Mouse (Mus musculus) bone marrow macrophage, adult 2 months (primary cell): ENCODE measurements around the gene Lsm10. TPM values are rescaled to one million over a fixed set of nuclear protein-coding genes. Genes with fewer than 3 reads are reported as not detected.
"Not testable (repeated sequence)": the region's sequence is repeated elsewhere in the genome, so short reads cannot be mapped to it uniquely, and the experiment has no call there.

Experiments
- H3K27ac ChIP-seq: 2 replicates; pipeline ENCODE4 v1.5.1; 2012; ENCODE audit warnings: low read depth, low read length; ENCODE audit not compliant: insufficient read depth
- H3K4me1 ChIP-seq: 2 replicates; pipeline ENCODE4 v1.6.1; 2012; ENCODE audit warnings: low read length; ENCODE audit not compliant: control insufficient read depth, insufficient read depth
- H3K4me3 ChIP-seq: 2 replicates; pipeline ENCODE4 v1.5.1; 2012; ENCODE audit warnings: mild to moderate bottlenecking, low read length, moderate library complexity; ENCODE audit not compliant: insufficient read depth
- CTCF ChIP-seq: IDR thresholded peaks from 2 replicates; pipeline ENCODE4 v1.5.1; 2012; ENCODE audit warnings: low read depth, mild to moderate bottlenecking, low read length, moderate library complexity
- POLR2A ChIP-seq: IDR thresholded peaks from 2 replicates; pipeline ENCODE4 v1.6.1; 2012; ENCODE audit warnings: mild to moderate bottlenecking, low read depth, low read length, borderline replicate concordance
- polyA plus RNA-seq: library from polyadenylated mRNA; stranded (reverse); fragments of >200 nt; gene quantifications from 2 replicates; pipeline ENCODE4 v1.2.4, GENCODE M21; 2012; ENCODE audit not compliant: missing spikeins, insufficient read depth, insufficient read length

Gene Lsm10
- polyA plus RNA-seq, 1 experiment, result 37.9 TPM

DNA sequence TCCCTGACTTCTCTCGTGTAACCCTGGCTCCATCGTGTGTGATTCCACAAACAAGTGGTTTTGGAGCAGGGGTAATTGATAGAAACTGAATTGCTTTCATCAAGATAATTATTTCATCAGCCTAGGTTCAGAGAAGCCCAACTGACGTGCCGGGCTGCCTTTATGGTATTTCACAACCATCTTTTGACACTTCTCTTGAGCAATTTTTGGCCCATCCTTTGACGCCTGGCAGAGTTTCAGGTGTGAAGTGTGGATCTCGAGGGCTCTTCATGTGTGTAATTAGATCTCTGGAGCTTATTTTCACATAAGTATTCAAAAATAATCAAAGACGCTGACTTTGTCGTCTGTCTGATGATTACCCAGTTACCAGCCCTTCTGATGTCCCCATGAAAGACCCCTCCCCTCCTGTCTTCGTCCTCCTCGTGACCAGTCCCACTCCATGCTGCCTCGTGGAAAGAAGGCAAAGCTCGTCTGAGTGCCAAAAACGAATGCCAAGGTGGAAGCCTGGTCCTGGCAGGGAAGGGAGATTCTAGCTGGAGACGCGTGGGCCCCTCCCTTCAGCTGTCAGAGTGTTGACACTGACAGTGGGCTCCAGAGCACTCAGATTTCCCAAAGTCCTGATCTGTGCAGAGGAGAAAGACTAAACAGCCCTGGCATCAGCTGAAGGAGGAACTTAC lies 28.9 kb upstream of the Lsm10 start:
- no peak for TF ChIP-seq CTCF
- TF ChIP-seq POLR2A, result no peak
- no peak overlapping the region for H3K4me3 ChIP-seq
- H3K27ac ChIP-seq, result no peak overlapping the region
- H3K4me1 ChIP-seq, result peaks cover 19% of the 10 kb centered on the region

DNA sequence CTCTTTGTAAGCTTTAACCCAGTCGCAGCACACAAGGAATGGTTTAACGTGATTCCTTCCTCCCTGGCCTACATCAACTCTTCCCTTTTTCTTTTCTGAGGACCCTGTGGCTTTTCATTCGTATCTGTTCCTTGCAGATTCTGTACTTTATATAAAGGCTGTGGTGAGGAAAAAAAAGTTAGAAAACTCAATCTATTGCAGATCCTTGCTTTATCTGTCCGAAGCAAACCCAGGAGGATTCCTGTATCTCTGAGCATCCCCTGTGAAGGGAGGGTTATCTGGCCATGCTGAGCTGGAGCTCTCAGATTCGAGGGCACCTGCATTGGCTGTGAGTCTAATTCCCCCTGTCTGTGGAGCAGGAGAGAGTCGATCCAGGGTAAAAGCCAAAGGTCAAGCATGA lies 27.6 kb upstream of the Lsm10 start:
- Histone ChIP-seq H3K4me3 (no peak overlapping the region), H3K27ac (no peak overlapping the region), H3K4me1 (peaks cover 10% of the 10 kb centered on the region; the same call in 1 of the 2 replicates)
- no peak for TF ChIP-seq CTCF
- TF ChIP-seq POLR2A, result no peak

DNA sequence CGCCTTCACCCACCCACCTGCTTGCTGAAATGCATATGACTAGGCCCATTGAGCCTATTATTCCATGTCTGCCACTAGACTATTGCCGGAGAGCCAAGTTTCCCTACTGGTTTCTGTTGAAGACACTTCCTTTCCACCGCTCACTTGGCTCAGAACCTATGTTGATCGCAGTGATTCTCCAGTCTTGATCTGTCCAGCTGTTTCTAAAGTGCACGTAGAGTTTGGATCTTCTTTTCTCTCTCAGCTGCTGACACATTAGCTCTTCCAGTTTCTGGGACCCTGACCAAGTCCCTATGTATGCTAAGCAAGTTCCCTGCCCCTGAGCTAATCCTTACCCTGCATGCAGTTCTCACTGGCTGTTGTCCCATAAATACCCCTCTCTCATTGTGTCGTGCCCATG lies 18.6 kb upstream of the Lsm10 start:
- Histone ChIP-seq H3K4me3 (no peak overlapping the region), H3K27ac (no peak overlapping the region), H3K4me1 (no peaks in the 10 kb centered on the region)
- TF ChIP-seq POLR2A (no peak), CTCF (no peak)

DNA sequence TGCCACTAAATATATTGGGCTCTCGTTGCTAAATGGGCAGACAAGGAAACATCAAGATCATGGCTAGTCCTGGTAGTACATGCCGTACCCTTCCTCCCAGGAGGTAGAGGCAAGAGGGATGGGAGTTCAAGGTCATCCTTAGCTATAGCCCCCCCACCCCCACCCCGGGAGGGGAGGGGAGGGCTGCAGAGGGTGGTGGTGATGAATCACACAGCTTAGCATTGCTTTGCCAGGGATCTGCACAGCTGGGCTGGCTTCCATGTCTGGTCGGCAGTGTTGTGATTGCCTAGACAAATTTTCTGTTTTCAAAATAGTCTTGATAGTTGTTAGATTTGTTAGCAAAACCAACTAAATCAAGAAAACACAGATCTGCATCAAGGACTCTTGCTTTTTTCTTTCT lies 17.2 kb upstream of the Lsm10 start:
- Histone ChIP-seq H3K27ac (no peak overlapping the region), H3K4me1 (no peaks in the 10 kb centered on the region), H3K4me3 (no peak overlapping the region)
- no peak for TF ChIP-seq POLR2A
- TF ChIP-seq CTCF, result no peak

DNA sequence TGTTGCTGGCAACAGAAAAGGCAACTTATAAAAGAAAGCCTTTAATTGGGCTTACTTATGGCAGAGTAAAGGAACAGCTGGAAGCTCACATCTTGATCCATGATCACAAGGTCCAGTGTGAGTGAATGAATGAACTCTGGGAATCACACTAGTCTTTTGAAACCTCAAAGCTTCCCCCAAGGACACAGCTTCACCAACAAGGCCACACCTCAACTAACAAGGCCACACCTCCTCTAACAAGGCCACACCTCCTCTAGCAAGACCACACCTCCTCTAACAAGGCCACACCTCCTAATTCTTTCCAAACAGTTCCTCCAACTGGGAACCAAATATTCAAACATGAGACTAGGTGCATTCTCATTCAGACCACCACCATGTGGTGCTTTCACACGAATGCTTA lies 14.8 kb upstream of the Lsm10 start:
- Histone ChIP-seq H3K4me3 (no peak overlapping the region), H3K27ac (no peak overlapping the region), H3K4me1 (peaks cover 4% of the 10 kb centered on the region; the same call in 1 of the 2 replicates)
- TF ChIP-seq CTCF (no peak), POLR2A (no peak)

DNA sequence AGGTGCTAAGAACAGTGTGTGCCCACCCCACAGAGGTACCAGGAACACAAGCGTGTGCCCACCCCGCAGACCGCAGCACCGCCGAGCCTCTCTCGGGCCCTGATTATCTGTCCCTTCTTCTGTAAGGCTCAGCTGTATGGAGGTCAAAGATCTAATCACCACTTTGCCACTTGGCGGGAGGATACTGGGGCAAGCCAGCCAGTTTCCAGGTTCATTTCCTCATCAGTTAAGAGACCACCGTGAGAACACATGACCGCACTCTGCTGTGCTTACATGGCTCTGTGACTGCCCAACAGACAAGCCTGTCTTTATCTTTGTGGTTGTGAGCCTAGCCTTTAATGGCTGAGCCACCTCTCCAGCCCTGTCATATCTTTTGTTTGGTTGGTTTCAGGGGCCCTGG lies 13.4 kb upstream of the Lsm10 start:
- no peak for TF ChIP-seq POLR2A
- no peak for TF ChIP-seq CTCF
- Histone ChIP-seq H3K4me3 (no peak overlapping the region), H3K27ac (no peak overlapping the region), H3K4me1 (peaks cover 10% of the 10 kb centered on the region; the same call in 1 of the 2 replicates)

DNA sequence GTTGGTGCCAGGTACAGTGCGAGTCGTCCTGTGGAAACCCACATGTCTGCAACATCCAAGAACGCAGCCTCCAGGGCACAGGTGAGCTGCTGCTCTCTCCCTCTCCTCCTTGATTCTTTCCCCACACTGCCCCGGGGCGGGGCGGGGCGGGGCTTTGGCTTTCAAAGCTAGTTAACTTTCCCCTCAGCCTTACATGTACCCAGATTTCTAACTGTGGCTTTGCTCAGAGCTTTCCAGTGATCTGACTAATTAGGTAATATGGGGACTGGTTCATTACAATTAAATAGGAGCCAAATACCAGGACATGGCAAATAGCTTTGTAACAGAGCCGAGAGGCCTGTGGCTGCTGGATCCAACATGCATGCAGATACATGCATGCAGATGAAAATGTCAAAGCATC lies 12.0 kb upstream of the Lsm10 start:
- Histone ChIP-seq H3K27ac (no peak overlapping the region), H3K4me1 (peaks cover 10% of the 10 kb centered on the region; the same call in 1 of the 2 replicates), H3K4me3 (no peak overlapping the region)
- TF ChIP-seq POLR2A, result no peak
- no peak for TF ChIP-seq CTCF

DNA sequence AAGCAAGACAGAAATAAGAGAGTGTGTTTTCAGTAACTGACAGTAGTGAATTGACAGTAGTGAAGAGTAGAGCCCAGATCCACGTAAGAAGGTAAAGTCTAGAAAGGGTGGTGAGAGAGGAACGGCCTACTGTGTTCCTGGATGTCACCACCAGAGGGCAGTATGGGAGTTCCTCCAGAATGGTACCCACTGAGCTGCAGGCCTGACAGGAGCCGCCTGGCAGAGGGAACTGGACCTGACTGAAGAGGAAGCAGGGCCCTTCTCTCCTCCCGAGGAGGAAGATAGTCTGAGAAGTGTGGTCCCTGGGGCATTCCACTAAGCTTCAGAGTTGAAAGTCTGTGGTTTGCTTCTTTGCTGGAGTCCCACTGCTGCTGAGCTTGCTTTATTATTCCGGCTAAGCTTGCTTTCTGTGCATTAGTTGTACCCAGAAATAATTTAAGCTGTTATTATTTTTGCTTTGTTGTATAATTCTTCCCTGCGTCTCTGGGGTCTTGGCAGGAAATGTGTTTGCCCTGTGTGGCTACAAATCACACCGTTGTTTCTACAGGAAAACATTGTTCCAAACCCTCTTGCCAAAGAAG lies 10.3 kb upstream of the Lsm10 start:
- no peak overlapping the region for H3K4me3 ChIP-seq
- H3K4me1 ChIP-seq, result peaks cover 10% of the 10 kb centered on the region; the same call in 1 of the 2 replicates
- peak overlapping the region; percentile 51 for H3K27ac ChIP-seq
- peak; percentile 56; the same call in 1 of the 2 replicates for TF ChIP-seq CTCF
- no peak for TF ChIP-seq POLR2A

DNA sequence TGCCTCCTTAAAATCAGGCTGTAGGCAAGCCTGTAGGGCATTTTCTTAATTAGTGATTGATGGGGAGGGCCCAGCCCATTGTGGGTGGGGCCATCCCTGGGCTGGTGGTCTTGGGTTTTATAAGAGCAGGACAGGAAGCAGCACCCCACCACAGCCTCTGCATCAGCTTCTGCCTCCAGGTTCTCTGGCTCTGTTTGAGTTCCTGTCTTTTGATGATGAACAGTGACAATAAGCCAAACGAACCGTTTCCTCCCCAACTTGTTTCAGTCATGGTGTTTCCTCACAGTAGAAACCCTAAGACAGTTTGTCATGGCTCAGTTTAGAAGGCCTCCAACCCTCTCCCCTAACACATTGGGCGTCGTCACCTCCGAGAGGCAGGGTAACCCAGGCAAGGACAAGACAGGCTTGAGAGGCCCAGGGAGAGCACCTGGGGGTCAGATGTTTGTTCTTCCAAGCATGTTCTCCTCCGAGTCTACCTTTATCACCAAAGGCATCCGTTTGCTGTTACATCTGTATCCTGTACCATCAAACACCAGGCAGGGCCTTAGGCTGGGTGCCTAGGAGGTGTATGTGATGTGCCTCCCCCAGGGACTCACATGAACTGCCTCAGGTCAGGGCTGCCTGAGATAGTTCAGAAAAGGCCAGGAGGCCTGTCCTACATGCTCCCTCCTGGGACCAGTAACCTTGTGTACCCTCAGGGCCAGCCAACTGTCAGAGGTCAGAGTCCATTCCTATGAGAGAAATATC lies 6.1 kb upstream of the Lsm10 start:
- Histone ChIP-seq H3K4me3 (no peak overlapping the region), H3K27ac (no peak overlapping the region), H3K4me1 (peaks cover 10% of the 10 kb centered on the region; the same call in 1 of the 2 replicates)
- TF ChIP-seq POLR2A (no peak), CTCF (no peak)

DNA sequence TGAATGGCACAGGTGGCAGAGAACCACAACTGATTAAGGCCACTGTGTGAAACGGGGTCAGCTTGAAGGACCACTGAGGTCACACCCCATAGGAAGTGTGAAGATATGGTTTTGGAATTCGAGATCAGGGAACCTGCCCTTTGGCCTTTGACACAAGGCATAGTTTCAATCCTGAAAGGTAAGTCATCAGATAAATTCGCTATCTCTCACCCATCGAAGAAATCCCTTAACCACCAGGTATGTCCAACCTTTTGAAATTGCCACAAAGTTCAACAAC lies 5.6 kb upstream of the Lsm10 start:
- TF ChIP-seq POLR2A (no peak), CTCF (no peak)
- H3K27ac ChIP-seq, result no peak overlapping the region
- no peak overlapping the region for H3K4me3 ChIP-seq
- H3K4me1 ChIP-seq, result peaks cover 10% of the 10 kb centered on the region; the same call in 1 of the 2 replicates

DNA sequence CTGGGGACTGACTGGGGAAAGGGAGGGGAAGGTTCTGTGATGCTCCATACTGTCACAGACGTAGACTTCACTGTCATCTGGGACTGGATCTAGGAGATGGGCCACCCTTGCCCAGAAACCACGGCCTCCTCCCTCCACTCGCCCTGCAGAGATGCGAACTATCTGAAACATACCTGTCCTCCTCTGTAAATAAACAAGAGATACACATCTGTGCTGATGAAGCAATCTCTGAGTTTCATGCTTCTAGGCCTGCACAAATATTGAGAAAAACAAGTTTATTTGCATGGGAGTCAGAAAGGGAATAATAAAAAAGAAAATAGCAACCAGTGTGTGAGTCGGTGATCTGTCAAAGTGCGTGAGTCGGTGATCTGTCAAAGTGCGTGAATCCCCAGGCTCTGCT lies 4.5 kb upstream of the Lsm10 start:
- Histone ChIP-seq H3K4me3 (no peak overlapping the region), H3K27ac (no peak overlapping the region)
- TF ChIP-seq CTCF (no peak), POLR2A (no peak)

DNA sequence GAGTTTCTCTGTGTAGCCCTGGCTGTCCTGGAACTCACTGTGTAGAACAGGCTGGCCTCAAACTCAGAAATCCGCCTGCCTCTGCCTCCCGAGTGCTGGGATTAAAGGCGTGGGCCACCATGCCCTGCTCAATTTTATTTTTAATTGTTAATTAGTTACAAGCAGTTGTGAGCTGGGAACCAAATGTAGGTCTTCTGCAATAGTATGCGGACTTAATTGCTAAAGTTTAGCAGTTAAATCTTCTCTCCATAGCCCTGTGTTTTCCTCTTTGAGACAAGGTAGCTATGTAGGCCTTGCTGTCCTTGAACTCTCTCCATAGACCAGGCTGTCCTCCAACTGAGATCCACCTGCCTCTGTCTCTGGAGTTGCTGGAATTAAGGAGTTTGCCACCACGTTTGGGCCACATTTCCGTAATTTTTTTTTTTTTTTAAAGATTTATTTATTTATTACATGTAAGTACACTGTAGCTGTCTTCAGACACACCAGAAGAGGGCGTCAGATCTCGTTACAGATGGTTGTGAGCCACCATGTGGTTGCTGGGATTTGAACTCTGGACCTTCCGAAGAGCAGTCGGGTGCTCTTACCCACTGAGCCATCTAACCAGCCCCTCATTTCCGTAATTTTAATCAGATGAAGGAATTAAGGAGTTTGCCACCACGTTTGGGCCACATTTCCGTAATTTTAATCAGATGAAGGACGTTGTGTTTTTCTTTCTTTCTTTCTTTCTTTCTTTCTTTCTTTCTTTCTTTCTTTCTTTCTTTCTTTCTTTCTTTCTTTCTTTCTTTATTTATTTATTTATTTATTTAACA lies 597 bp upstream of the Lsm10 start:
- H3K4me3 ChIP-seq, H3K27ac ChIP-seq: not testable (repeated sequence)
- peaks cover 13% of the 10 kb centered on the region for H3K4me1 ChIP-seq

More for the DNA sequence above, 4.5 kb upstream of the Lsm10 start:
- peaks cover 3% of the 10 kb centered on the region; the same call in 1 of the 2 replicates for H3K4me1 ChIP-seq
